Mouse (Mus musculus): Measurements from ENCODE around the gene Gpc6. TPM values are rescaled to one million over a fixed set of nuclear protein-coding genes. Genes with fewer than 3 reads are reported as not detected.

The Gpc6 gene
- total and polyA plus RNA-seq, 3 experiments, result not detected

GRCm38 (mm10) chr14:117916577-117916976, 991.5 kb downstream of the Gpc6 start:
- no peak for DNase-seq (ENCODE audit: low read depth, low spot score)
- H3K4me1 ChIP-seq (ENCODE audit: control insufficient read depth in 1 of 2, insufficient read depth in 2 of 2, low read length in 2 of 2), result no peaks in the 10 kb centered on the region
- TF ChIP-seq GATA1 (IDR thresholded peaks at IDR 0.05; ENCODE audit: low read depth, low read length), result no peak
- no peak for TF ChIP-seq MAX (IDR thresholded peaks at IDR 0.05; ENCODE audit: low read length)
- no peak for TF ChIP-seq BHLHE40 (IDR thresholded peaks at IDR 0.05; ENCODE audit: borderline replicate concordance, low read depth, low read length)
- no peak for TF ChIP-seq SIN3A (IDR thresholded peaks at IDR 0.05; ENCODE audit: low read length)
- no peak for TF ChIP-seq CTCF (IDR thresholded peaks at IDR 0.05 in 2 of 3, conservative IDR thresholded peaks at IDR 0.05 in 1 of 3; ENCODE audit: control insufficient read depth in 1 of 3, insufficient read depth in 1 of 3, low read depth in 2 of 3, low read length in 3 of 3, poor library complexity in 1 of 3, severe bottlenecking in 1 of 3)
- TF ChIP-seq SMC3 (IDR thresholded peaks at IDR 0.05; ENCODE audit: low read depth, low read length), result no peak
- TF ChIP-seq ETS1 (IDR thresholded peaks at IDR 0.05; ENCODE audit: low read depth, low read length), result no peak
- TF ChIP-seq POLR2AphosphoS5 (IDR thresholded peaks at IDR 0.05; ENCODE audit: borderline replicate concordance, low read depth, low read length), result no peak
- no peak for TF ChIP-seq ZC3H11A (IDR thresholded peaks at IDR 0.05; ENCODE audit: low read depth, low read length)
- TF ChIP-seq MYB (IDR thresholded peaks at IDR 0.05; ENCODE audit: low read depth, low read length), result no peak
- no peak for TF ChIP-seq POLR2AphosphoS2 (IDR thresholded peaks at IDR 0.05; ENCODE audit: low read length)
- TF ChIP-seq NRF1 (IDR thresholded peaks at IDR 0.05; ENCODE audit: insufficient read depth, low read depth, low read length, poor library complexity, severe bottlenecking), result no peak
- TF ChIP-seq TCF12 (IDR thresholded peaks at IDR 0.05; ENCODE audit: low read depth, low read length), result no peak
- no peak for TF ChIP-seq ELF1 (IDR thresholded peaks at IDR 0.05; ENCODE audit: low read depth, low read length)
- TF ChIP-seq MXI1 (IDR thresholded peaks at IDR 0.05; ENCODE audit: low read depth, low read length), result no peak
- TF ChIP-seq MAZ (IDR thresholded peaks at IDR 0.05; ENCODE audit: low read depth, low read length), result no peak
- TF ChIP-seq CHD2 (IDR thresholded peaks at IDR 0.05; ENCODE audit: low read length), result no peak
- no peaks in the 10 kb centered on the region for H3K27me3 ChIP-seq (ENCODE audit: control insufficient read depth in 1 of 2, insufficient read depth in 2 of 2, low read length in 2 of 2)
- H3K9ac ChIP-seq (ENCODE audit: control insufficient read depth, low read depth, low read length, poor library complexity, severe bottlenecking), result no peak overlapping the region
- H3K36me3 ChIP-seq (ENCODE audit: control insufficient read depth in 1 of 2, insufficient read depth in 2 of 2, low read length in 2 of 2), result no peaks in the 10 kb centered on the region
- H3K27ac ChIP-seq (ENCODE audit: control insufficient read depth, low read depth, low read length), result no peak overlapping the region
- H3K4me3 ChIP-seq (ENCODE audit: control insufficient read depth in 1 of 2, insufficient read depth in 1 of 2, low read depth in 2 of 2, low read length in 2 of 2), result no peak overlapping the region
- H3K79me2 ChIP-seq (ENCODE audit: control insufficient read depth, insufficient read depth, low read length, poor library complexity), result no peaks in the 10 kb centered on the region
- no peaks in the 10 kb centered on the region for H3K9me3 ChIP-seq (replicated peaks; ENCODE audit: insufficient read depth, low read length)

- TF ChIP-seq POLR2A (IDR thresholded peaks at IDR 0.05; ENCODE audit: control insufficient read depth in 1 of 2, insufficient read depth in 1 of 2, low read depth in 1 of 2, low read length in 2 of 2, poor library complexity in 1 of 2) (no peak), MYB (IDR thresholded peaks at IDR 0.05; ENCODE audit: low read depth, low read length) (no peak), CHD1 (IDR thresholded peaks at IDR 0.05; ENCODE audit: low read depth, low read length) (no peak), TCF12 (IDR thresholded peaks at IDR 0.05; ENCODE audit: low read depth, low read length) (no peak), MAX (IDR thresholded peaks at IDR 0.05; ENCODE audit: low read length) (no peak), EP300 (IDR thresholded peaks at IDR 0.05; ENCODE audit: low read depth in 1 of 2, low read length in 2 of 2) (no peak)
- no peak overlapping the region for H3K27ac ChIP-seq (ENCODE audit: control insufficient read depth, low read depth, low read length)
- DNase-seq (ENCODE audit: low read depth, low spot score), result no peak
- no peaks in the 10 kb centered on the region for H3K27me3 ChIP-seq (ENCODE audit: control insufficient read depth in 1 of 2, insufficient read depth in 2 of 2, low read length in 2 of 2)
- H3K36me3 ChIP-seq (ENCODE audit: control insufficient read depth in 1 of 2, insufficient read depth in 2 of 2, low read length in 2 of 2), result no peaks in the 10 kb centered on the region
- no peak overlapping the region for H3K9ac ChIP-seq (ENCODE audit: control insufficient read depth, low read depth, low read length, poor library complexity, severe bottlenecking)
- no peak overlapping the region for H3K4me3 ChIP-seq (ENCODE audit: control insufficient read depth in 1 of 2, insufficient read depth in 1 of 2, low read depth in 2 of 2, low read length in 2 of 2)
- H3K9me3 ChIP-seq (replicated peaks; ENCODE audit: insufficient read depth, low read length), result no peaks in the 10 kb centered on the region
- no peaks in the 10 kb centered on the region for H3K79me2 ChIP-seq (ENCODE audit: control insufficient read depth, insufficient read depth, low read length, poor library complexity)
- H3K4me1 ChIP-seq (ENCODE audit: control insufficient read depth in 1 of 2, insufficient read depth in 2 of 2, low read length in 2 of 2), result no peaks in the 10 kb centered on the region
These were observed 993.6 kb downstream of the Gpc6 start for GRCm38 (mm10) chr14:117918724-117919123.
